Mouse (Mus musculus): ENCODE measurements around the gene Lamtor1. TPM values are rescaled to one million over a fixed set of nuclear protein-coding genes. Genes with fewer than 3 reads are reported as not detected.

Gene Lamtor1
- total and polyA plus RNA-seq, 3 experiments: 68.6 to 107 (median 86.2) TPM

GRCm38 (mm10) chr7:101902846-101903245 is 2.9 kb upstream of the Lamtor1 start:
- no peak for DNase-seq (ENCODE audit: extremely low read depth)
- Histone ChIP-seq H3K79me2 (replicated peaks; ENCODE audit: control insufficient read depth, extremely low read depth, insufficient read depth, poor library complexity, severe bottlenecking) (peaks cover 18% of the 10 kb centered on the region), H3K9ac (ENCODE audit: insufficient read depth, low read depth) (no peak overlapping the region), H3K9me3 (replicated peaks; ENCODE audit: low read length) (peaks cover 6% of the 10 kb centered on the region), H3K4me2 (ENCODE audit: insufficient read depth, low read depth, poor library complexity, severe bottlenecking) (no peak overlapping the region), H3K27me3 (replicated peaks) (no peaks in the 10 kb centered on the region), H3K27ac (ENCODE audit: insufficient read depth, low read depth) (no peak overlapping the region), H3K4me1 (ENCODE audit: control insufficient read depth in 1 of 2, insufficient read depth in 2 of 2) (peaks cover 9 to 43% of the 10 kb centered on the region in 2 experiments), H3K36me3 (replicated peaks in 1 of 2; ENCODE audit: control insufficient read depth in 1 of 2, insufficient read depth in 1 of 2, low read length in 1 of 2) (peaks cover 6 to 43% of the 10 kb centered on the region in 2 experiments), H3K4me3 (replicated peaks in 1 of 3; ENCODE audit: low read depth in 2 of 3, low read length in 2 of 3, poor library complexity in 1 of 3) (no peak overlapping the region)
- in situ Hi-C loops (cut with MboI; ENCODE audit: low pct_ligation_motif_present, low pct_unique_long_range_greater_than_20kb, low sequenced_read_pairs): no loop called here
- dilution Hi-C loops (cut with MboI; ENCODE audit: extremely low pct_ligation_motif_present, extremely low pct_unique_long_range_greater_than_20kb, low sequenced_read_pairs): no loop called here
- TF ChIP-seq NRF1 (IDR thresholded peaks at IDR 0.05; ENCODE audit: low read depth, low read length) (no peak), MYC (IDR thresholded peaks at IDR 0.05; ENCODE audit: low read depth, low read length) (no peak), UBTF (IDR thresholded peaks at IDR 0.05; ENCODE audit: low read depth, low read length) (no peak), CTCF (conservative IDR thresholded peaks at IDR 0.05 in 1 of 2, IDR thresholded peaks at IDR 0.05 in 1 of 2; ENCODE audit: low read depth in 2 of 2, low read length in 2 of 2) (0 out of 4 replicates have a peak, but pooled peaks of 1 of the 2 experiments have one; percentile 16), MAX (IDR thresholded peaks at IDR 0.05; ENCODE audit: low read length) (no peak)

GRCm38 (mm10) chr7:101906287-101906681 is 580 bp downstream of the Lamtor1 start, which contains the start of gene Tomt:
TSS of gene Tomt (minus strand) at chr7:101906359.
- DNase-seq (ENCODE audit: extremely low read depth): no peak
- Histone ChIP-seq H3K79me2 (replicated peaks; ENCODE audit: control insufficient read depth, extremely low read depth, insufficient read depth, poor library complexity, severe bottlenecking) (peaks cover 22% of the 10 kb centered on the region), H3K27me3 (replicated peaks) (no peaks in the 10 kb centered on the region), H3K36me3 (replicated peaks in 1 of 2; ENCODE audit: control insufficient read depth in 1 of 2, insufficient read depth in 1 of 2, low read length in 1 of 2) (peaks cover 18 to 43% of the 10 kb centered on the region in 2 experiments), H3K27ac (ENCODE audit: insufficient read depth, low read depth) (peak within 1 kb of the TSS; percentile 72), H3K9ac (ENCODE audit: insufficient read depth, low read depth) (peak within 1 kb of the TSS; percentile 85), H3K9me3 (replicated peaks; ENCODE audit: low read length) (peaks cover 6% of the 10 kb centered on the region), H3K4me3 (replicated peaks in 1 of 3; ENCODE audit: low read depth in 2 of 3, low read length in 2 of 3, poor library complexity in 1 of 3) (peak within 1 kb of the TSS; percentile 52 to 76 (median 75)), H3K4me2 (ENCODE audit: insufficient read depth, low read depth, poor library complexity, severe bottlenecking) (peak within 1 kb of the TSS; percentile 87), H3K4me1 (ENCODE audit: control insufficient read depth in 1 of 2, insufficient read depth in 2 of 2) (peaks cover 7 to 35% of the 10 kb centered on the region in 2 experiments; a peak in 3 of 4 replicates)
- in situ Hi-C loops (cut with MboI; ENCODE audit: low pct_ligation_motif_present, low pct_unique_long_range_greater_than_20kb, low sequenced_read_pairs): no loop called here
- TF ChIP-seq TBP (conservative IDR thresholded peaks at IDR 0.05; ENCODE audit: low read depth, low read length) (no peak), POLR2AphosphoS2 (IDR thresholded peaks at IDR 0.05; ENCODE audit: low read depth, low read length) (no peak), MEF2A (IDR thresholded peaks at IDR 0.05; ENCODE audit: borderline replicate concordance, low read depth, low read length) (no peak), UBTF (IDR thresholded peaks at IDR 0.05; ENCODE audit: low read depth, low read length) (no peak), CHD2 (IDR thresholded peaks at IDR 0.05; ENCODE audit: low read length) (no peak), ZKSCAN1 (IDR thresholded peaks at IDR 0.05; ENCODE audit: borderline replicate concordance, low read depth, low read length) (no peak), CHD1 (IDR thresholded peaks at IDR 0.05; ENCODE audit: low read depth, low read length) (no peak), MAZ (IDR thresholded peaks at IDR 0.05; ENCODE audit: low read depth, low read length) (no peak), JUN (IDR thresholded peaks at IDR 0.05; ENCODE audit: insufficient read depth, low read depth, low read length) (no peak), ETS1 (conservative IDR thresholded peaks at IDR 0.05; ENCODE audit: low read depth, low read length) (no peak), SIN3A (IDR thresholded peaks at IDR 0.05; ENCODE audit: low read length) (no peak), KAT2A (IDR thresholded peaks at IDR 0.05; ENCODE audit: insufficient replicate concordance, low read length) (no peak), TCF12 (IDR thresholded peaks at IDR 0.05; ENCODE audit: low read depth, low read length) (no peak), RCOR1 (conservative IDR thresholded peaks at IDR 0.05; ENCODE audit: low read depth, low read length) (no peak), GABPA (IDR thresholded peaks at IDR 0.05; ENCODE audit: insufficient replicate concordance, low read depth, low read length) (no peak), ZC3H11A (IDR thresholded peaks at IDR 0.05; ENCODE audit: low read depth, low read length) (no peak), RAD21 (IDR thresholded peaks at IDR 0.05; ENCODE audit: low read depth, low read length) (no peak)
- dilution Hi-C loops (cut with MboI; ENCODE audit: extremely low pct_ligation_motif_present, extremely low pct_unique_long_range_greater_than_20kb, low sequenced_read_pairs): no loop called here

Data from CH12.LX (cell line).